Mouse (Mus musculus) lung, postnatal 0 days (tissue): ENCODE measurements around the gene Serpina11. TPM values are rescaled to one million over a fixed set of nuclear protein-coding genes. Genes with fewer than 3 reads are reported as not detected.

Experiments used
- ATAC-seq: fragments of 200-750 bp; cut with Nextera tagmentation; 2 replicates; pipeline ENCODE4 v1.8.0; 2017; ENCODE audit warnings: moderate library complexity
- DNase-seq: peaks from one replicate; pipeline ENCODE4 v3.0.0-alpha.2; 2016; ENCODE audit warnings: low spot score
- H3K27ac ChIP-seq: fragments of 300-500 bp; sonication (generic); 2 replicates; pipeline ENCODE4 v1.5.1; 2014; ENCODE audit warnings: antibody characterized with exemption, mild to moderate bottlenecking, low read length, mixed read lengths
- H3K27me3 ChIP-seq: fragments of 300-500 bp; sonication (generic); replicated peaks from 2 replicates; pipeline ENCODE4 v1.6.1; 2014; ENCODE audit warnings: low read length, mixed read lengths; ENCODE audit not compliant: insufficient read depth
- H3K36me3 ChIP-seq: fragments of 300-500 bp; sonication (generic); 2 replicates; pipeline ENCODE4 v1.6.1; 2014; ENCODE audit warnings: low read length, mixed read lengths; ENCODE audit not compliant: insufficient read depth
- H3K4me1 ChIP-seq: fragments of 300-500 bp; sonication (generic); 2 replicates; pipeline ENCODE4 v1.6.1; 2014; ENCODE audit warnings: antibody characterized with exemption, low read depth, low read length, mixed read lengths; ENCODE audit not compliant: insufficient read depth
- H3K4me2 ChIP-seq: fragments of 300-500 bp; sonication (generic); replicated peaks from 2 replicates; pipeline ENCODE4 v1.6.1; 2014; ENCODE audit warnings: low read depth, mild to moderate bottlenecking, low read length, moderate library complexity, mixed read lengths
- H3K4me3 ChIP-seq: fragments of 300-500 bp; sonication (generic); 2 replicates; pipeline ENCODE4 v1.5.1; 2014; ENCODE audit warnings: low read depth, low read length
- H3K9ac ChIP-seq: fragments of 300-500 bp; sonication (generic); replicated peaks from 2 replicates; pipeline ENCODE4 v1.6.1; 2014; ENCODE audit warnings: low read depth, mild to moderate bottlenecking
- H3K9me3 ChIP-seq: fragments of 300-500 bp; sonication (generic); 2 replicates; pipeline ENCODE4 v1.6.1; 2016; ENCODE audit warnings: low read length, mixed read lengths
- CTCF ChIP-seq: IDR thresholded peaks from 2 replicates; pipeline ENCODE4 v1.5.1; 2016; ENCODE audit warnings: antibody characterized with exemption, mild to moderate bottlenecking
- EP300 ChIP-seq: IDR thresholded peaks from 2 replicates; pipeline ENCODE4 v1.6.1; 2016; ENCODE audit warnings: antibody characterized with exemption, mild to moderate bottlenecking, control low read depth
- WGBS: fragments of 180-500 bp; shearing (Covaris S2); extraction: QIAGEN DNeasy Blood & Tissue Kit; methylation state at CpG from one replicate; pipeline ENCODE4 v1.1.7; 2014; 5-methylcytosine and 5-hydroxymethylcytosine counted together
- polyA plus RNA-seq: library from polyadenylated mRNA; unstranded; fragments of >200 nt; fragmentation: Nextera tagmentation; extraction: Ambion mirVana; gene quantifications from 2 replicates; pipeline ENCODE4 v1.2.1, GENCODE M21; 2015

Serpina11 gene
- polyA plus RNA-seq, 1 experiment from 2014 or later, result not detected

DNA sequence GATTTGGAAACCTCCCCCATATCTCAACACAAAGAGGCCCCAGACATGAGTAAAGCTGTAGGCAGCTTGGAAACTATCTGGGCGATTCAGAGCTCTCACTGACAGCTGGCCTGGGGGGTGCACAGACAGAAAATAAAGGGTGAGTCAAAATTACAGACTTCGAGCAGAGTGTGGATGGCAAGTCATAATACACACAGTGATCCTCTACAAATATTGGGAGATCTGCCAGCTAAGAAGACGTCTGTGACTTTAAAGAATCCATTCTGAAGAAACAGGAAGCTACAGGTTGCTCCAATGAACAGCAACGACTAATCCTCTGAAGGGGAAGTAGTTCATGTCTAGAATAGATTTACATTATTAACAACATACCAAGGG is 13.5 kb upstream of the Serpina11 start:
- no peak overlapping the region for H3K4me3 ChIP-seq
- H3K27ac ChIP-seq, result peak overlapping the region; percentile 80
- H3K4me2 ChIP-seq, result peak overlapping the region; percentile 17; the same call in 1 of the 2 replicates
- peak; percentile 62 for DNase-seq
- no peak for TF ChIP-seq CTCF
- no peak for TF ChIP-seq EP300
- no peaks in the 10 kb centered on the region for H3K27me3 ChIP-seq
- H3K9me3 ChIP-seq, result no peaks in the 10 kb centered on the region
- H3K36me3 ChIP-seq, result no peaks in the 10 kb centered on the region
- H3K4me1 ChIP-seq, result no peaks in the 10 kb centered on the region
- no peak overlapping the region for H3K9ac ChIP-seq
- ATAC-seq, result peak; percentile 70
- WGBS, result 22% methylated on average over 4 of the region's 4 CpGs

DNA sequence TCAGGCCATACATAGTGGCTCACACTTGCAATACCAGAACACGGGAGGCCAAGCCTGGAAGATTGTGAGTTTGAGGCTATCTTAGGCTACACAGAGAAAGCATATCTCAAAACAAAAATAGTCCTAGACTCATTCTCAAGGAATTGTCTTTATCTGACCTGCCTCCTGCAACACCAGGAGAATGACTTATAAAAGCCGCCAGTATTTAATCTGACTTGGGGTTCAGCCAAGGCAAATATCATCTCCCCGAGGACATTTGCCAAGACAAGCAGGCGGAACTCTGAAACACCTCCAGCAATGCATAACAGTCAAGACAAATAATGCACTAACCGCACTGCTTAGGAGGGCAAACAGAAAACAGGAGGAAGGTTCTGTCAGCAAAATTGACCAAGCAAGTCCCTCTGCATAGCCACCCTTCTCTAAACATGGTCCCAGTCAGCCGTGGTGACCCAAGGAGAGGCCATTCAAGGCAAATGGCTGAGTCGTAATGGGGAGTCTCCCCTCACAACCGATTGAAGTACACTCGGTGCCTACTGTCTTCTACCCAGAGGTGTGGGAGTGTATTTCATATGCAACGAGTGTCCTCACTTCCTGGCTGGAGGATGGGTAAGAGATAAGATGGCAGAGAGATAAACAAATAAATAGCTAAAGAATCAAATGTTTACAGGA is 12.9 kb upstream of the Serpina11 start:
- 24% methylated on average over 10 of the region's 10 CpGs for WGBS
- Histone ChIP-seq H3K4me1 (no peaks in the 10 kb centered on the region), H3K36me3 (no peaks in the 10 kb centered on the region), H3K9ac (no peak overlapping the region), H3K9me3 (no peaks in the 10 kb centered on the region), H3K27me3 (no peaks in the 10 kb centered on the region), H3K27ac (peak overlapping the region; percentile 80), H3K4me2 (peak overlapping the region; percentile 17; the same call in 1 of the 2 replicates), H3K4me3 (no peak overlapping the region)
- ATAC-seq (peak; percentile 87), DNase-seq (peak; percentile 83)
- TF ChIP-seq CTCF (no peak), EP300 (peak; percentile 53)

DNA sequence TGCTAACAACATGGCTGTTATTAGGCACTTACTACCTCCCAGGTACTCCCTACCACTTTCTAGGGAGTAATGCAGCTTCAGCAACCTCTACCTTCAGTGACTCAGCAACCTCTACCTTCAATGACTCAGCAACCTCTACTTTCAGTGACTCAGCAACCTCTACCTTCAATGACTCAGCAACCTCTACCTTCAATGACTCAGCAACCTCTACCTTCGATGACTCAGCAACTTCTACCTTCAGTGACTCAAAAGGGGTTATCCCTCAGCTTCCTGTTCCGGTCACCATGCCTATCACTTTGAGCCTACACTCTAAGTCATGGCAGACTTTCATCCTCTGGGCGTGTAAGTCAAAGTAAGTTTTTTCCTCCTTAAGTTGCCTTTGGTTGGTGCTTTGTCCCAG is 10.8 kb upstream of the Serpina11 start:
- H3K27me3 ChIP-seq, result no peaks in the 10 kb centered on the region
- no peak for ATAC-seq
- 92% methylated on average over 3 of the region's 3 CpGs for WGBS
- no peak overlapping the region for H3K4me3 ChIP-seq
- H3K4me2 ChIP-seq, result no peak overlapping the region
- H3K27ac ChIP-seq, result no peak overlapping the region
- H3K9ac ChIP-seq, result no peak overlapping the region
- H3K9me3 ChIP-seq, result no peaks in the 10 kb centered on the region
- H3K4me1 ChIP-seq, result no peaks in the 10 kb centered on the region
- DNase-seq, result peak; percentile 14
- TF ChIP-seq CTCF, result no peak
- no peak for TF ChIP-seq EP300
- no peaks in the 10 kb centered on the region for H3K36me3 ChIP-seq

DNA sequence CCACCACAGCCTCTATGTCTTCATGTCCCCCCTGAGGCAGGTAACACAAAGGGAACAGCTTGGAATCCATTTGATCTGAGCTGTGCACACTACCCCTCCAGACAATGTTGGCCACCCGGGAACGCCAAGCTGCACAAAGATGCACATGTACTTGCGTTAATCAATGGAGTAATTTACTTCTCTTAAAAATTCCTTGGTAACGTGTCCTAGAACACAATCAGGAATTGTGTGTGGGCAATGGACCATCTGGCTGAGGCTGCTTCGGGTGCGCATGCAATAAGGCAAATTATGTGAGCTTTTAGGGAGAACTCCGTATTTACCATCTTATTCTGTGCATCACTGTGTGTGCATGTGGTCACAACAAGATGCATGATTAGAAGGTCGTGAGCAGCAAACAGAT is 9.9 kb upstream of the Serpina11 start:
- Histone ChIP-seq H3K9me3 (no peaks in the 10 kb centered on the region), H3K27me3 (no peaks in the 10 kb centered on the region), H3K36me3 (no peaks in the 10 kb centered on the region), H3K9ac (no peak overlapping the region), H3K4me3 (no peak overlapping the region), H3K4me2 (no peak overlapping the region), H3K4me1 (no peaks in the 10 kb centered on the region), H3K27ac (no peak overlapping the region)
- no peak for ATAC-seq
- TF ChIP-seq EP300 (no peak), CTCF (no peak)
- WGBS, result 85% methylated on average over 8 of the region's 8 CpGs
- DNase-seq, result no peak

DNA sequence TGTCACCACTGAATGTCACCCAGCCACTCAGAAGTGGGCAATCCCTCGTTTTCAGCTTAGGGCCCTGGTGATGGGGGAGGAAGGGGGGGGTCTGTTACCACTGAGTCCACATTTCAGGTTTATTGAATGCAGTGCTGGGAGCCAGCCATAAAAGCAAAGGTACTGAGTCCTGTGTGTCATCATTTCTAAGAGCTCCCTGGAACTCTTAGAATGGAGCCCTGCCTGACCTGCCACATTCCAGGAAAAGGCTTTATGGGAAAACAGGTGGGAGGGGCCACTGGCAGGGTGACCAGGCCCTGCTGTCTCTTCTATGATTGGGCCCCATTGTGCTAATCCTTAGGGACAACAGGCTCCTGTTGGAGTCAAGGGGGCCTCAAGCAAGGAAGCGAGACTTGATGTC is 6.8 kb upstream of the Serpina11 start:
- ATAC-seq, result peak; percentile 69

DNA sequence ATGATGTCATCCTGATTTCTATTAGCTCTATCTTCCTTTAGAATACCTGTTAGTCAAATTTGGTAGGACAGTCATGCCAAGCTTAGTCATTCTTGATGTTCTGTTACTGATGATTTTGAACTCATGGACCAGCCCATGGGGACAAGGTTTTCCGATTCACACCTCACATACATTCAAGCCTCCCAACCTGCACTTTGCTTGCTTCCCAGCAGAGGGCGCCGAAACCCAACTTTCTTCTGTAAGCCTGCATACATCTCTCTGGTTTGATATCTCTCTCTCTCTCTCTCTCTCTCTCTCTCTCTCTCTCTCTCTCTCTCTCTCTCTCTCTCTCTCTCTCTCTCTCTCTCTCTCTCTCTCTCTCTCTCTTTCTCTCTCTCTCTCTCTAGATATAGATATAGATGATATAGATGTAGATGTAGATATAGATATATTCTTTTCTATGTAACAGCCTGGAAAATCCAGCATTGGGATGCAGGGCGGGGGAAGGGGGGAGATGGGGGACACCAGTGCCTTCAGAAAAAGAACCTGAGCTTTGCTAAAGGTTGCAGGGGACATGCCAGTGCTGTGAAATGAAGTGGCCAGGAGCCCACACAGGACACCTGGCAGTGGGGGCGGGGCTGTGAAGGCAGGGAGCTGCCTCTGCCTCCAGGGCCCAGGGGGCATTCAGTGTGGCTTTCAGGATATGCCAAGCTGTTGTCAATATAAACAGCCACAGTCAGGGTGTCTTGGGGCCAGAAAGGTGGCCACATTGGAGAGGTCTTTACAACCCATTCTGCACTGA is 5.7 kb upstream of the Serpina11 start:
- DNase-seq (peak; percentile 56), ATAC-seq (no peak)
- TF ChIP-seq CTCF, result peak; percentile 87
- no peak for TF ChIP-seq EP300
- 37% methylated on average over 5 of the region's 5 CpGs for WGBS
- Histone ChIP-seq H3K9ac (no peak overlapping the region), H3K27me3 (no peaks in the 10 kb centered on the region), H3K4me3 (no peak overlapping the region), H3K36me3 (no peaks in the 10 kb centered on the region), H3K4me1 (no peaks in the 10 kb centered on the region), H3K4me2 (no peak overlapping the region), H3K9me3 (no peaks in the 10 kb centered on the region), H3K27ac (no peak overlapping the region)

More for the DNA sequence above, 6.8 kb upstream of the Serpina11 start:
- H3K27me3 ChIP-seq, result no peaks in the 10 kb centered on the region
- no peak overlapping the region for H3K27ac ChIP-seq
- no peak overlapping the region for H3K4me2 ChIP-seq
- H3K36me3 ChIP-seq, result no peaks in the 10 kb centered on the region
- peak; percentile 70; the same call in 1 of the 2 replicates for TF ChIP-seq EP300
- no peak for TF ChIP-seq CTCF
- peak; percentile 49 for DNase-seq
- WGBS, result 55% methylated on average over 2 of the region's 2 CpGs
- H3K4me3 ChIP-seq, result no peak overlapping the region
- H3K4me1 ChIP-seq, result no peaks in the 10 kb centered on the region
- H3K9ac ChIP-seq, result no peak overlapping the region
- no peaks in the 10 kb centered on the region for H3K9me3 ChIP-seq
